Mouse (Mus musculus): Measurements from ENCODE around the gene Usp10. TPM values are rescaled to one million over a fixed set of nuclear protein-coding genes. Genes with fewer than 3 reads are reported as not detected.

The Usp10 gene
- total and polyA plus RNA-seq, 3 experiments = 227 to 398 (median 263) TPM

DNA sequence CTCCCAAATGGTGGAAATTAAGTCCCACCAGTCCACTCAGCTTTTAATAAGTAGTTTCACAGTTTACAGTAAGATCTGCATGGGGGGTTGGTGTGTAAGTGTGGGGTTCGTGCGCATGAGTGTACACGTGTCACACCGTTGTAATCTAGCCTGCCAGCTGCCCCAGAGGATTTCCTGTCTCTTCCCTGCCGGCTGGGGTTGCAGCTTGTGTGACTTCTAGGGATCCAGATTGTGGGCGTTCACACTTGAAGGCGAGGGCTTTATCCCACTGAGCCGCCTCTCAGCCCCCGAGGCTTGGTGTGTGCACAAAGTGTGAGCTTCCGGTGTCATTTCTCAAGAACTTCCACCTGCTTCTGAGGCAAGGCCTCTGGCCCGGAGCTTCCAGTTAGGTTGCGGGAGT is 62.4 kb downstream of the Usp10 start (continued):
- TF ChIP-seq HCFC1 (IDR thresholded peaks at IDR 0.05; ENCODE audit: low read depth, low read length) = no peak

DNA sequence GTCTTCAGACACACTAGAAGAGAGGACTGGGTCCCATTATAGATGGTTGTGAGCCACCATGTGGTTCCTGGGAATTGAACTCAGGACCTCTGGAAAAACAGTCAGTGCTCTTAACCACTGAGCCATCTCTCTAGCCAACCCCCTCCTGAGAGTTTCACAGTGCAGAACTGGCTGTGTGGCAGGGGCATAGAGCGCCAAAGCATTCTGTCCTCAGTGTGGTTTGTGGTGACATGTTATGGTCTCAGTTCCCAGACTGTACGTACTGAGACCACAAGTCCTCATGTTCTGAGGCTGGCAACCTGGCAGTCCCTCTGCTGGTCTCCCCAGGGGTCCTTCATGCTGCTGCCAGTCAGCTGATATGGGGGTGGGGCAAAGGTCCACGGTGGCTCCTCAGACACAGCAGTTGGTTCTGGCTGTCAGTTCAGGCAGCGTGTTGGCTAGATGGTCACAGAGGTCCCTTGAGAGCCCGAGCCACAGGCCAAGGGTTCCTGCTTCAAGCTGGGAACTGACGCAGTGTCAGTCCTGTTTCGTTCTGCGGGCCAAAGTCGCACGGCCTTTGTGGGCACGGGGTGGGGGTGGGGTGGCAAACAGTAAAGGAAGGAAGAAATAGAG is 68.7 kb downstream of the Usp10 start:
- H3K27ac ChIP-seq (ENCODE audit: control insufficient read depth, low read depth, low read length) = no peak overlapping the region
- no peak overlapping the region for H3K4me3 ChIP-seq (ENCODE audit: control insufficient read depth in 1 of 2, insufficient read depth in 1 of 2, low read depth in 2 of 2, low read length in 2 of 2)
- H3K9ac ChIP-seq (ENCODE audit: control insufficient read depth, low read depth, low read length, poor library complexity, severe bottlenecking) = no peak overlapping the region
- no peaks in the 10 kb centered on the region for H3K79me2 ChIP-seq (ENCODE audit: control insufficient read depth, insufficient read depth, low read length, poor library complexity)
- H3K27me3 ChIP-seq (ENCODE audit: control insufficient read depth in 1 of 2, insufficient read depth in 2 of 2, low read length in 2 of 2) = no peaks in the 10 kb centered on the region; a peak in 1 of 4 replicates
- DNase-seq (ENCODE audit: low read depth, low spot score) = no peak
- no peaks in the 10 kb centered on the region for H3K9me3 ChIP-seq (replicated peaks; ENCODE audit: insufficient read depth, low read length)
- no peaks in the 10 kb centered on the region for H3K36me3 ChIP-seq (ENCODE audit: control insufficient read depth in 1 of 2, insufficient read depth in 2 of 2, low read length in 2 of 2)
- no peaks in the 10 kb centered on the region for H3K4me1 ChIP-seq (ENCODE audit: control insufficient read depth in 1 of 2, insufficient read depth in 2 of 2, low read length in 2 of 2)
- 0 out of 2 replicates have a peak, but pooled peaks have one; percentile 2 for TF ChIP-seq TBP (IDR thresholded peaks at IDR 0.05; ENCODE audit: low read depth, low read length)
- no peak for TF ChIP-seq USF1 (IDR thresholded peaks at IDR 0.05; ENCODE audit: low read depth, low read length)

- H3K27me3 ChIP-seq (ENCODE audit: control insufficient read depth in 1 of 2, insufficient read depth in 2 of 2, low read length in 2 of 2) = no peaks in the 10 kb centered on the region; a peak in 1 of 4 replicates
- no peak overlapping the region for H3K27ac ChIP-seq (ENCODE audit: control insufficient read depth, low read depth, low read length)
- no peak overlapping the region for H3K9ac ChIP-seq (ENCODE audit: control insufficient read depth, low read depth, low read length, poor library complexity, severe bottlenecking)
- H3K4me1 ChIP-seq (ENCODE audit: control insufficient read depth in 1 of 2, insufficient read depth in 2 of 2, low read length in 2 of 2) = no peaks in the 10 kb centered on the region
- no peaks in the 10 kb centered on the region for H3K36me3 ChIP-seq (ENCODE audit: control insufficient read depth in 1 of 2, insufficient read depth in 2 of 2, low read length in 2 of 2)
- no peaks in the 10 kb centered on the region for H3K9me3 ChIP-seq (replicated peaks; ENCODE audit: insufficient read depth, low read length)
- no peak overlapping the region for H3K4me3 ChIP-seq (ENCODE audit: control insufficient read depth in 1 of 2, insufficient read depth in 1 of 2, low read depth in 2 of 2, low read length in 2 of 2)
- TF ChIP-seq CTCF (IDR thresholded peaks at IDR 0.05 in 2 of 3, conservative IDR thresholded peaks at IDR 0.05 in 1 of 3; ENCODE audit: control insufficient read depth in 1 of 3, insufficient read depth in 1 of 3, low read depth in 2 of 3, low read length in 3 of 3, poor library complexity in 1 of 3, severe bottlenecking in 1 of 3) (peak; percentile 28 to 74 (median 31)), SMC3 (IDR thresholded peaks at IDR 0.05; ENCODE audit: low read depth, low read length) (peak; percentile 65), ZC3H11A (IDR thresholded peaks at IDR 0.05; ENCODE audit: low read depth, low read length) (peak; percentile 43), EP300 (IDR thresholded peaks at IDR 0.05; ENCODE audit: low read depth in 1 of 2, low read length in 2 of 2) (no peak), RAD21 (IDR thresholded peaks at IDR 0.05; ENCODE audit: low read depth, low read length) (peak; percentile 78), ZKSCAN1 (IDR thresholded peaks at IDR 0.05; ENCODE audit: low read depth, low read length) (no peak), POLR2AphosphoS5 (IDR thresholded peaks at IDR 0.05; ENCODE audit: borderline replicate concordance, low read depth, low read length) (no peak), NELFE (IDR thresholded peaks at IDR 0.05; ENCODE audit: low read depth, low read length) (no peak)
- peak; percentile 39 for DNase-seq (ENCODE audit: low read depth, low spot score)
- H3K79me2 ChIP-seq (ENCODE audit: control insufficient read depth, insufficient read depth, low read length, poor library complexity) = no peaks in the 10 kb centered on the region
These were observed 71.1 kb downstream of the Usp10 start for GRCm38 (mm10) chr8:119981253-119981652.

DNA sequence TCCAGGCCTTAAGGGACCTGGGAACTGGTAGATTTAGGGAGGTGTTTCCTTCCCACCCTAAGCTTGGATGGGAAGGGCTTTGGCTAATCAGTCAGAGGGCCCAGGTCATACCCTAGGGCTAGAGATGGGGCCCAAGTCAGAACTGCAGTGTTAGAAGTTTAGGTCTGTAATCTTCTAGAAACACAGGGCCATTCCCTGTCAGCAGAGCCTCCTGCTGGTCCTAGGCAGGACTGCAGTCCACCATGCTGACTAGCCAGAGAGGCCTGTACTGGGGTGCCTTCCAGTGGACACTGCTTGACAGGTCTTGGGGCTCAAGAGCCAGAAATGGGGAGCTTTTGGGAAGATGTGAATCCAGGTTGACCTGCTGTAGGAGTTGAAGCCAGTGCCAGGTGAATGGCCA is 73.9 kb downstream of the Usp10 start:
- peak; percentile 44 for DNase-seq (ENCODE audit: low read depth, low spot score)
- H3K4me3 ChIP-seq (ENCODE audit: control insufficient read depth in 1 of 2, insufficient read depth in 1 of 2, low read depth in 2 of 2, low read length in 2 of 2) = no peak overlapping the region
- TF ChIP-seq SMC3 (IDR thresholded peaks at IDR 0.05; ENCODE audit: low read depth, low read length) (peak; percentile 51), HCFC1 (IDR thresholded peaks at IDR 0.05; ENCODE audit: low read depth, low read length) (no peak), ELF1 (IDR thresholded peaks at IDR 0.05; ENCODE audit: low read depth, low read length) (no peak), CTCF (IDR thresholded peaks at IDR 0.05 in 2 of 3, conservative IDR thresholded peaks at IDR 0.05 in 1 of 3; ENCODE audit: control insufficient read depth in 1 of 3, insufficient read depth in 1 of 3, low read depth in 2 of 3, low read length in 3 of 3, poor library complexity in 1 of 3, severe bottlenecking in 1 of 3) (peak; percentile 56 to 63 (median 60)), RAD21 (IDR thresholded peaks at IDR 0.05; ENCODE audit: low read depth, low read length) (peak; percentile 47), ETS1 (IDR thresholded peaks at IDR 0.05; ENCODE audit: low read depth, low read length) (no peak)
- H3K27ac ChIP-seq (ENCODE audit: control insufficient read depth, low read depth, low read length) = no peak overlapping the region
- no peaks in the 10 kb centered on the region for H3K36me3 ChIP-seq (ENCODE audit: control insufficient read depth in 1 of 2, insufficient read depth in 2 of 2, low read length in 2 of 2)
- no peaks in the 10 kb centered on the region for H3K4me1 ChIP-seq (ENCODE audit: control insufficient read depth in 1 of 2, insufficient read depth in 2 of 2, low read length in 2 of 2)
- H3K9me3 ChIP-seq (replicated peaks; ENCODE audit: insufficient read depth, low read length) = no peaks in the 10 kb centered on the region
- H3K9ac ChIP-seq (ENCODE audit: control insufficient read depth, low read depth, low read length, poor library complexity, severe bottlenecking) = no peak overlapping the region
- peaks cover 0 to 1% of the 10 kb centered on the region in 2 experiments; a peak in 1 of 4 replicates for H3K27me3 ChIP-seq (ENCODE audit: control insufficient read depth in 1 of 2, insufficient read depth in 2 of 2, low read length in 2 of 2)
- H3K79me2 ChIP-seq (ENCODE audit: control insufficient read depth, insufficient read depth, low read length, poor library complexity) = no peaks in the 10 kb centered on the region
